Mouse (Mus musculus) embryonic facial prominence, embryonic 13.5 days (tissue): ENCODE results near the gene Nxnl1. TPM values are rescaled to one million over a fixed set of nuclear protein-coding genes. Genes with fewer than 3 reads are reported as not detected.
A peak's percentile ranks its signal among the peaks of the same experiment; 100 is the strongest.

Experiments
- ATAC-seq: fragments of 200-750 bp; cut with Nextera tagmentation; 2 replicates; pipeline ENCODE4 v1.8.0; 2017; ENCODE audit warnings: low read depth; ENCODE audit not compliant: insufficient number of reproducible peaks, insufficient read depth, low FRiP score, low TSS enrichment
- H3K27ac ChIP-seq: fragments of 300-500 bp; sonication (generic); 2 replicates; pipeline ENCODE4 v1.5.1; 2015; ENCODE audit warnings: moderate library complexity, mild to moderate bottlenecking, inconsistent platforms
- H3K27me3 ChIP-seq: fragments of 300-500 bp; sonication (generic); 2 replicates; pipeline ENCODE4 v1.6.1; 2015; ENCODE audit warnings: mild to moderate bottlenecking, inconsistent platforms
- H3K36me3 ChIP-seq: fragments of 300-500 bp; sonication (generic); 2 replicates; pipeline ENCODE4 v1.6.1; 2015; ENCODE audit warnings: mild to moderate bottlenecking, inconsistent platforms
- H3K4me1 ChIP-seq: fragments of 300-500 bp; sonication (generic); 2 replicates; pipeline ENCODE4 v1.6.1; 2015; ENCODE audit warnings: inconsistent platforms
- H3K4me2 ChIP-seq: fragments of 300-500 bp; sonication (generic); 2 replicates; pipeline ENCODE4 v1.6.1; 2015; ENCODE audit warnings: moderate library complexity, mild to moderate bottlenecking, inconsistent platforms
- H3K4me3 ChIP-seq: fragments of 300-500 bp; sonication (generic); 2 replicates; pipeline ENCODE4 v1.5.1; 2015; ENCODE audit warnings: mild to moderate bottlenecking, inconsistent platforms
- H3K9ac ChIP-seq: fragments of 300-500 bp; sonication (generic); 2 replicates; pipeline ENCODE4 v1.6.1; 2015; ENCODE audit warnings: mild to moderate bottlenecking, inconsistent platforms
- H3K9me3 ChIP-seq: fragments of 300-500 bp; sonication (generic); 2 replicates; pipeline ENCODE4 v1.6.1; 2016; ENCODE audit warnings: inconsistent platforms
- WGBS: fragments of 180-500 bp; shearing (Covaris S2); methylation state at CpG from one replicate; pipeline ENCODE4 v1.1.7; 2015; ENCODE audit warnings: mixed read lengths; 5-methylcytosine and 5-hydroxymethylcytosine counted together
- polyA plus RNA-seq: library from polyadenylated mRNA; unstranded; fragments of >200 nt; fragmentation: Nextera tagmentation; extraction: Ambion mirVana; gene quantifications from 2 replicates; pipeline ENCODE4 v1.2.1, GENCODE M21; 2015

Nxnl1 gene
- polyA plus RNA-seq, 1 experiment from 2014 or later: not detected

DNA sequence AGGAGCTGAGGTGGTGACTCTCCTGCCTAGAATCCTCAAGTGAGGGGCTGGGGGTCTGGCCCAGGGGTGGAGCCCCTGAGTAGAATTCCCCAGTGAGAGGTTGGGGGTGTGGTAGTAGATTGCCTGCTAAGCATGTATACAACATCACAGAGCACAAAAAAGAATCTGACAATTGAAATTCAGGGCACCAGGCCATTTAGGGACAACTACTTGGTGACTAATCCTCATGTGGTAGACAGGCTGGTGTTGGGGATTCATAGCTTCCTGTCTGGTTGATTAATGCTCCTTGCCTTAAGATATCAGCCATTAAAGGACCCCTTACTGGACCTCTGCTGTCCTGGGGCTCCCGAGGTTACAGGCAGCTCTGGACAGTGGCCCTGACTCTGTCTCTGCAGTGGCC, 12.6 kb upstream of the Nxnl1 start:
- Histone ChIP-seq H3K27me3 (no peaks in the 10 kb centered on the region), H3K4me3 (no peak overlapping the region), H3K27ac (no peak overlapping the region), H3K9ac (no peak overlapping the region), H3K36me3 (peaks cover 20% of the 10 kb centered on the region), H3K9me3 (no peaks in the 10 kb centered on the region), H3K4me2 (no peak overlapping the region), H3K4me1 (peaks cover 8% of the 10 kb centered on the region)
- 77% methylated on average over 1 of the region's 1 CpGs for WGBS
- ATAC-seq: no peak

DNA sequence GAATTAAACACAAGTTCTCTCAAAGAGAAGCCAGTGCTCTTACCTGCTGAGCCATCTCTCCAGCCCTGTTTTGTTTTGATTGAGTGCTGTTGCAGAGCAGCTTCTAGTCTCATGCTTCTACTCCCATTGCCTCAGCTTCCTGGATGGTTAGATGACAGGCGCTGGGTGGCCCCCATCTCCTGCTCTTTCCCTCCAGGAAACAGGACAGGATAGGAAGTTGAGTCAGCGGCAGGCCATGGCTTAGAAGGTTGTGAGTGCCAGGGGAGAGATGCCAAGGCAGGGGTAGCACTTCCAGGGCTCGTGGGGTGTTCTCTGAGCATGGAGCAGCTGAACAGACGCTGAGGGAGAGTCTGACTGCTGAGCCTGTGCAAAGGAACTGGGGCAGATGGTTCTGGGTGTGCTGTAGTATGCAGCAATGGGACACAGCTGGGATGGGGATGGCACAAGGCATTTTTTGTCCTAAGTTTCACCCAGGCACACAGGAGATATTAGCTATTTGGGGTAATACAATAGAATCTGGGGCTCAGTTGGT, 11.5 kb upstream of the Nxnl1 start:
- H3K36me3 ChIP-seq: peaks cover 18% of the 10 kb centered on the region
- 65% methylated on average over 4 of the region's 4 CpGs for WGBS
- no peak overlapping the region for H3K4me3 ChIP-seq
- H3K4me1 ChIP-seq: peaks cover 12% of the 10 kb centered on the region
- H3K9me3 ChIP-seq: no peaks in the 10 kb centered on the region
- H3K27ac ChIP-seq: no peak overlapping the region
- no peak overlapping the region for H3K9ac ChIP-seq
- H3K27me3 ChIP-seq: no peaks in the 10 kb centered on the region
- ATAC-seq: no peak
- no peak overlapping the region for H3K4me2 ChIP-seq

GRCm38 (mm10) chr8:71575020-71575419, 8.6 kb upstream of the Nxnl1 start:
- no peak for ATAC-seq
- no peaks in the 10 kb centered on the region; the same call in 1 of the 2 replicates for H3K36me3 ChIP-seq
- H3K9ac ChIP-seq: no peak overlapping the region
- H3K4me2 ChIP-seq: no peak overlapping the region
- H3K4me3 ChIP-seq: no peak overlapping the region
- no peaks in the 10 kb centered on the region for H3K9me3 ChIP-seq
- H3K4me1 ChIP-seq: peaks cover 25% of the 10 kb centered on the region
- no peaks in the 10 kb centered on the region for H3K27me3 ChIP-seq
- 60% methylated on average over 1 of the region's 1 CpGs for WGBS
- no peak overlapping the region for H3K27ac ChIP-seq

DNA sequence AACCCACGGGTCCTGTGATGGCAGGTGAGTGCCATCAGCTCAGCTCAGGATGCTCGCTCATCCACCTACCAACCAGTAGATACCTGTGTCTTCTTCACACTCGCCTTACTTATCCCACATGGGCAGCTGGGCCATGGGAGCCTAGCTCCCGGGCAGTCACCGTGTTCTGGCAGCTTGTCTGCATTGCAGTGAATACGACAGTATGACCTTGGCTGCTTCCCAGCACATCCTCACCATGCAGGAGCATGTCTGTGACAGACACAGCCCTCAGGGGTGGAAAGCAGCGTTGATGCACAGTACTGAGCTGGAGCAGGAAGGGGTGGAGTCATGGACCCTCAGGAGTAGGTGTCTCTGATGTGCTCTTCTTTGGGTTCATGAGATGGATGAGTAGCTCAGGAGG, 8.0 kb upstream of the Nxnl1 start:
- ATAC-seq: no peak
- no peak overlapping the region for H3K9ac ChIP-seq
- no peaks in the 10 kb centered on the region for H3K36me3 ChIP-seq
- WGBS: 70% methylated on average over 7 of the region's 7 CpGs
- no peak overlapping the region for H3K27ac ChIP-seq
- H3K9me3 ChIP-seq: no peaks in the 10 kb centered on the region
- peaks cover 23% of the 10 kb centered on the region for H3K4me1 ChIP-seq
- no peak overlapping the region for H3K4me2 ChIP-seq
- H3K27me3 ChIP-seq: 0 out of 2 replicates have a peak, but pooled peaks cover 3% of the 10 kb centered on the region
- H3K4me3 ChIP-seq: no peak overlapping the region

GRCm38 (mm10) chr8:71572847-71573633, 6.6 kb upstream of the Nxnl1 start:
- peak overlapping the region; percentile 52; the same call in 1 of the 2 replicates for H3K9ac ChIP-seq
- no peak for ATAC-seq
- 77% methylated on average over 9 of the region's 9 CpGs for WGBS
- peaks cover 16% of the 10 kb centered on the region for H3K27me3 ChIP-seq
- peaks cover 34% of the 10 kb centered on the region for H3K4me1 ChIP-seq
- peak overlapping the region; percentile 16; the same call in 1 of the 2 replicates for H3K27ac ChIP-seq
- H3K36me3 ChIP-seq: no peaks in the 10 kb centered on the region
- H3K4me3 ChIP-seq: no peak overlapping the region
- H3K4me2 ChIP-seq: peak overlapping the region; percentile 24
- no peaks in the 10 kb centered on the region for H3K9me3 ChIP-seq

GRCm38 (mm10) chr8:71572077-71572476, 5.7 kb upstream of the Nxnl1 start:
- Histone ChIP-seq H3K4me3 (no peak overlapping the region), H3K36me3 (no peaks in the 10 kb centered on the region), H3K4me2 (peak overlapping the region; percentile 84; the same call in 1 of the 2 replicates), H3K9me3 (no peaks in the 10 kb centered on the region), H3K4me1 (peaks cover 34% of the 10 kb centered on the region), H3K27me3 (peaks cover 22% of the 10 kb centered on the region), H3K9ac (no peak overlapping the region), H3K27ac (no peak overlapping the region)
- 83% methylated on average over 2 of the region's 2 CpGs for WGBS
- no peak for ATAC-seq

DNA sequence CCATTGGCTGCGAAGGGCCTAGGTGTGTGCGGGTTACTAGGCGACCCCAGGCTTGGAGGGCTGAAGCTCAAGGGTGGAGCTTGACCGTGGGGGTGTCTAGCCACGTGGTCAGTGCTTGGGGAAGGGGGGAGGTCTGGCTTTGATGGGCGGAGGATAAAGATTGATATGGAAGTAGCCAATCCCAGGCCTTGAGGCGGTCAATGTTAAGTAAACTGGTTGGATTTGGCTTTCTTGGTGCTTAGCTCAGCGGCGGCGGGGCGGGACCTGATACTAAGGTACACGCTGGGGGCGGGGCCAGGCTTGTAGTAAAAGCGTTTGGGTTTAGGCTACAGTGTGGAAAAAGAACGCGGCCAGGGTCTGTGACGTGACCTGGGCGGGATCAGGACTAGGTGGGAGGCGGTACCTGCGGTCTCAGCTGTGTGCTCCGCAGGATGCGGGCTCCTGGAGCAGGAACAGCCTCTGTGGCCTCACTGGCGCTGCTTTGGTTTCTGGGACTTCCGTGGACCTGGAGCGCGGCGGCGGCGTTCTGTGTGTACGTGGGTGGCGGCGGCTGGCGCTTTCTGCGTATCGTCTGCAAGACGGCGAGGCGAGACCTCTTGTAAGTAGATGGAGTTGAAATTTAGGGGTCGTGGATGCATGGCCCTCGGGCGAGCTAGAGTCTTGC, 4.0 kb upstream of the Nxnl1 start:
- peaks cover 34% of the 10 kb centered on the region for H3K4me1 ChIP-seq
- peak overlapping the region; percentile 83 for H3K27ac ChIP-seq
- H3K36me3 ChIP-seq: no peaks in the 10 kb centered on the region
- H3K9me3 ChIP-seq: no peaks in the 10 kb centered on the region
- peak overlapping the region; percentile 81 for H3K9ac ChIP-seq
- peak overlapping the region; percentile 84 for H3K4me2 ChIP-seq
- peaks cover 33% of the 10 kb centered on the region for H3K27me3 ChIP-seq
- ATAC-seq: peak; percentile 89
- WGBS: under 1% methylated on average over 41 of the region's 41 CpGs
- H3K4me3 ChIP-seq: peak overlapping the region; percentile 61

GRCm38 (mm10) chr8:71569366-71570290, 3.2 kb upstream of the Nxnl1 start:
- no peaks in the 10 kb centered on the region for H3K36me3 ChIP-seq
- H3K4me2 ChIP-seq: peak overlapping the region; percentile 84
- H3K9ac ChIP-seq: peak overlapping the region; percentile 65
- H3K4me3 ChIP-seq: peak overlapping the region; percentile 61
- peaks cover 34% of the 10 kb centered on the region for H3K27me3 ChIP-seq
- H3K27ac ChIP-seq: peak overlapping the region; percentile 83
- H3K4me1 ChIP-seq: peaks cover 34% of the 10 kb centered on the region
- H3K9me3 ChIP-seq: no peaks in the 10 kb centered on the region
- WGBS: under 1% methylated on average over 51 of the region's 51 CpGs
- ATAC-seq: peak; percentile 63

- ATAC-seq: no peak
- Histone ChIP-seq H3K4me3 (peak overlapping the region; percentile 61), H3K27ac (peak overlapping the region; percentile 83), H3K27me3 (peaks cover 39% of the 10 kb centered on the region), H3K4me1 (peaks cover 34% of the 10 kb centered on the region), H3K9ac (peak overlapping the region; percentile 65; the same call in 1 of the 2 replicates), H3K9me3 (peaks cover 5% of the 10 kb centered on the region), H3K4me2 (peak overlapping the region; percentile 84), H3K36me3 (no peaks in the 10 kb centered on the region)
- WGBS: 21% methylated on average over 6 of the region's 6 CpGs
Measured at GRCm38 (mm10) chr8:71568941-71569340, 2.5 kb upstream of the Nxnl1 start.

DNA sequence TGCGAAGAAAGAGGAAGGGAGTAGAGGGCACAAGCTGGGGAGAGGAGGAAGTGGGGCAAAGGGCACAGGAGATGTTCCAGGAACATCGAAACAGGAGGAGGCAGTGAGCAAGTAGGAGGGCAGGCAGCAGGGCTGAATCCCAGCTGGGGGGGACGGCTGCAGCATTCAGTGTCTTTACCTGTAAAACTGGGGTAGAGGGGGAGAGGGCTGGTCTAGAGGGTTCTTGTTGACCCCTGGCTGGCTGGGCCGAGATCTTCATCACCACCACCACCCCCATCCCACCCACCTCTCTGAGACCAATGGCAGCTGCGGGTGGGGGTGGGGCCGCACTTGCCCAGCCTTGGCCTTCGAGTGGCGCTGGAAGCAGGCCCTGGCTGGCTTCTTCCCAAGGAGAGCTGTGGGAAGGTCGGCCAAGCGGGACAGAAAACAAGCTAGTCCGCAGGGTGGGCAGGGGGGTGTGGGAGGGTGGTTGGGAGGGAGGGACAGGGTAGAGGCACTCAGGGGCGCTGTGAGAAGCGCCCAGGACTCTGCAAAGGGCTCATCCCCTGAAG, 2.1 kb upstream of the Nxnl1 start, which contains the start of gene Slc27a1:
TSS of gene Slc27a1 (plus strand) at position 496 of the 551 bp plus-strand sequence.
- Histone ChIP-seq H3K27me3 (peaks cover 44% of the 10 kb centered on the region), H3K27ac (peak within 1 kb of the TSS; percentile 83), H3K36me3 (no peaks in the 10 kb centered on the region), H3K9ac (peak within 1 kb of the TSS; percentile 65), H3K4me1 (peaks cover 34% of the 10 kb centered on the region), H3K4me3 (peak within 1 kb of the TSS; percentile 61), H3K4me2 (peak within 1 kb of the TSS; percentile 84), H3K9me3 (peaks cover 6% of the 10 kb centered on the region)
- WGBS: 11% methylated on average over 13 of the region's 13 CpGs
- no peak for ATAC-seq
